In the genomic region with DNA sequence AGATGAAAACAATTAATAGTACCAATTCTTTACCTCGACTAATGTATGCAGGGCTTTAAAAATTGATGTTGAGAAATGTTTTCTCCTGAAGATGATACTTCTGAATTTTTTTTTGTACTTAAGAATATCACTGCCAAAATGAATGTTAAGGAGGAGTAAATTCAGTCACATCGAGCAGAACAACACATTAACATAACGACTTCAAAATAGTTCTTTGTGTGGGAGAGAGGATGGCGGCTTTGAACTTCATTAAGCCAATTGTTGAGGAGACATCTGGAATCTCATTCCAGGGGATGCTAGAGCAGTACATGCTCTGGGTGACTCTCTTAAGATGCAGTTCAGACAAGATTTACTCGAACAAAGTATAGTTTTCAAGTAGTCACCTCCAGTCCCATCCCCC, we compare ENCODE assay signal across 26 mouse cellular contexts.
"Had no signal": no experiment of that assay in that cellular context is flagged by ENCODE, and none has a peak within 500 bp of the region (broad histone marks: within the 10 kb centered on the region; RNA-seq: fewer than 3 reads in every experiment).

No protein-coding gene starts in this region.

- H3K27me3 ChIP-seq: heart, embryonic 12.5 days; hindbrain, embryonic 12.5 days; intestine, embryonic 15.5 days; kidney, embryonic 15.5 days; limb, embryonic 12.5 days; liver, embryonic 13.5 days had no signal

- ATAC-seq: hindbrain, embryonic 16.5 days; inflammation-experienced regulatory T-cells, adult 6 months; intestine, embryonic 15.5 days; intestine, postnatal 0 days had no signal

- H3K4me3 ChIP-seq: gastrocnemius, adult 2 months; heart, embryonic 10.5 days; heart, embryonic 12.5 days; hindbrain, embryonic 10.5 days; hindbrain, embryonic 12.5 days; intestine, embryonic 15.5 days; kidney, embryonic 15.5 days; layer of hippocampus, adult 2 months; left cerebral cortex, adult 2 months; limb, embryonic 10.5 days; limb, embryonic 12.5 days; liver, embryonic 13.5 days had no signal

- H3K9me3 ChIP-seq: heart, embryonic 10.5 days; heart, embryonic 12.5 days; hindbrain, embryonic 10.5 days; hindbrain, embryonic 12.5 days; intestine, embryonic 15.5 days; kidney, embryonic 15.5 days; limb, embryonic 10.5 days; limb, embryonic 12.5 days; liver, embryonic 13.5 days had no signal

- H3K4me2 ChIP-seq: heart, embryonic 12.5 days; hindbrain, embryonic 12.5 days; hindbrain, embryonic 14.5 days; intestine, embryonic 15.5 days; kidney, embryonic 15.5 days; limb, embryonic 12.5 days; liver, embryonic 11.5 days; liver, embryonic 13.5 days had no signal

- H3K9ac ChIP-seq: heart, embryonic 12.5 days; hindbrain, embryonic 12.5 days; hindbrain, embryonic 14.5 days; intestine, embryonic 15.5 days; kidney, embryonic 15.5 days; limb, embryonic 12.5 days; liver, embryonic 13.5 days had no signal

- H3K27ac ChIP-seq: gastrocnemius, adult 2 months; heart, embryonic 10.5 days; hindbrain, embryonic 10.5 days; hindbrain, embryonic 12.5 days; hindbrain, embryonic 14.5 days; intestine, embryonic 15.5 days; kidney, embryonic 15.5 days; layer of hippocampus, adult 2 months; limb, embryonic 10.5 days; limb, embryonic 12.5 days; liver, embryonic 13.5 days had no signal

- H3K36me3 ChIP-seq: heart, embryonic 10.5 days; heart, embryonic 12.5 days; hindbrain, embryonic 10.5 days; hindbrain, embryonic 12.5 days; intestine, embryonic 15.5 days; kidney, embryonic 15.5 days; limb, embryonic 10.5 days; limb, embryonic 12.5 days; liver, embryonic 13.5 days had no signal

- DNase-seq: gastrocnemius, adult 2 months; gastrocnemius, postnatal 10 days; gastrocnemius, postnatal 25 days; heart, postnatal 10 days; heart, postnatal 4 days; kidney, adult 18-20 months; kidney, adult 8-10 months; kidney, postnatal 10 days; kidney, postnatal 25 days; liver; liver, embryonic 13.5 days had no signal

- H3K4me1 ChIP-seq: heart, embryonic 10.5 days; heart, embryonic 12.5 days; hindbrain, embryonic 10.5 days; hindbrain, embryonic 12.5 days; intestine, embryonic 15.5 days; limb, embryonic 10.5 days; limb, embryonic 12.5 days; liver, embryonic 13.5 days had no signal
